Mouse (Mus musculus): ENCODE data around the gene Gls.

Gls gene

GRCm38 (mm10) chr1:52158040-52158439, 75.0 kb downstream of the Gls start:
- no peak for DNase-seq (ENCODE audit: low read depth, low spot score)

- DNase-seq (ENCODE audit: low read depth, low spot score): no peak
Observed at GRCm38 (mm10) chr1:52156351-52156750, 76.7 kb downstream of the Gls start.

- DNase-seq (ENCODE audit: low read depth, low spot score): no peak
Observed at GRCm38 (mm10) chr1:52154890-52155289, 78.1 kb downstream of the Gls start.

- no peak for DNase-seq (ENCODE audit: low read depth, low spot score)
Observed at GRCm38 (mm10) chr1:52152936-52153335, 80.1 kb downstream of the Gls start.

- DNase-seq (ENCODE audit: low read depth, low spot score): no peak
Observed at GRCm38 (mm10) chr1:52152369-52152768, 80.7 kb downstream of the Gls start.

- DNase-seq (ENCODE audit: low read depth, low spot score): no peak
Observed at GRCm38 (mm10) chr1:52151166-52151565, 81.9 kb downstream of the Gls start.

GRCm38 (mm10) chr1:52150676-52151075, 82.4 kb downstream of the Gls start:
- DNase-seq (ENCODE audit: low read depth, low spot score): no peak

- DNase-seq (ENCODE audit: low read depth, low spot score): peak; percentile 65
Observed at GRCm38 (mm10) chr1:52149934-52150346, 83.1 kb downstream of the Gls start.

GRCm38 (mm10) chr1:52148696-52149095, 84.3 kb downstream of the Gls start:
- no peak for DNase-seq (ENCODE audit: low read depth, low spot score)

- DNase-seq (ENCODE audit: low read depth, low spot score): no peak
Observed at GRCm38 (mm10) chr1:52148178-52148577, 84.9 kb downstream of the Gls start.

GRCm38 (mm10) chr1:52147431-52147830, 85.6 kb downstream of the Gls start:
- DNase-seq (ENCODE audit: low read depth, low spot score): no peak

GRCm38 (mm10) chr1:52146214-52146970, 86.6 kb downstream of the Gls start:
- peak; percentile 63 for DNase-seq (ENCODE audit: low read depth, low spot score)

- DNase-seq (ENCODE audit: low read depth, low spot score): no peak
Observed at GRCm38 (mm10) chr1:52144907-52145306, 88.1 kb downstream of the Gls start.

GRCm38 (mm10) chr1:52143596-52144156, 89.4 kb downstream of the Gls start:
- DNase-seq (ENCODE audit: low read depth, low spot score): no peak

- no peak for DNase-seq (ENCODE audit: low read depth, low spot score)
Observed at GRCm38 (mm10) chr1:52143191-52143590, 89.8 kb downstream of the Gls start.

- DNase-seq (ENCODE audit: low read depth, low spot score): no peak
Observed at GRCm38 (mm10) chr1:52142117-52142516, 90.9 kb downstream of the Gls start.

GRCm38 (mm10) chr1:52141482-52141881, 91.5 kb downstream of the Gls start:
- DNase-seq (ENCODE audit: low read depth, low spot score): no peak

- DNase-seq (ENCODE audit: low read depth, low spot score): no peak
Observed at GRCm38 (mm10) chr1:52140534-52140933, 92.5 kb downstream of the Gls start.

- DNase-seq (ENCODE audit: low read depth, low spot score): no peak
Observed at GRCm38 (mm10) chr1:52137292-52137691, 95.7 kb downstream of the Gls start.

- no peak for DNase-seq (ENCODE audit: low read depth, low spot score)
Observed at GRCm38 (mm10) chr1:52133254-52133653, 99.8 kb downstream of the Gls start.

- DNase-seq (ENCODE audit: low read depth, low spot score): no peak
Observed at GRCm38 (mm10) chr1:52131787-52132377, 101.2 kb downstream of the Gls start.

GRCm38 (mm10) chr1:52129794-52130193, 103.2 kb downstream of the Gls start:
- DNase-seq (ENCODE audit: low read depth, low spot score): no peak

- no peak for DNase-seq (ENCODE audit: low read depth, low spot score)
Observed at GRCm38 (mm10) chr1:52127350-52127749, 105.7 kb downstream of the Gls start.

All from skeletal muscle tissue, adult 2 months (tissue).